Mouse (Mus musculus) embryonic fibroblast, embryonic 13.5 days (primary cell): ENCODE measurements at regions not wholly inside any gene's neighbourhood (a gene's known extent, or its start where the extent isn't known, plus 50 kb on each side); places are given as distances from the start of the nearest gene placed in this dataset.
A peak's percentile ranks its signal among the peaks of the same experiment; 100 is the strongest.
"Not testable (repeated sequence)": the region's sequence is repeated elsewhere in the genome, so short reads cannot be mapped to it uniquely, and the experiment has no call there.

Source experiments
- H3K27ac ChIP-seq: 2 replicates; pipeline ENCODE4 v1.5.1; 2012; ENCODE audit warnings: low read length, control low read depth, inconsistent platforms; ENCODE audit not compliant: insufficient read depth
- H3K4me1 ChIP-seq: 2 replicates; pipeline ENCODE4 v1.6.1; 2011; ENCODE audit warnings: low read length; ENCODE audit not compliant: control insufficient read depth, insufficient read depth
- H3K4me3 ChIP-seq: 2 replicates; pipeline ENCODE4 v1.5.1; 2011; ENCODE audit warnings: mild to moderate bottlenecking, control low read depth, low read length; ENCODE audit not compliant: insufficient read depth
- CTCF ChIP-seq: IDR thresholded peaks from 2 replicates; pipeline ENCODE4 v1.5.1; 2011; ENCODE audit warnings: mild to moderate bottlenecking, control low read depth, low read length, moderate library complexity, borderline replicate concordance; ENCODE audit not compliant: insufficient read depth
- POLR2A ChIP-seq: IDR thresholded peaks from 2 replicates; pipeline ENCODE4 v1.6.1; 2011; ENCODE audit warnings: low read depth, mild to moderate bottlenecking, control low read depth, low read length, moderate library complexity

- no peak overlapping the region for H3K27ac ChIP-seq
- no peaks in the 10 kb centered on the region for H3K4me1 ChIP-seq
- H3K4me3 ChIP-seq, result no peak overlapping the region
- TF ChIP-seq CTCF (no peak), POLR2A (no peak)
These were observed 130.5 kb downstream of the Iqub start for GRCm38 (mm10) chr6:24384193-24384888.

GRCm38 (mm10) chr6:24379859-24380258 lies 135.0 kb downstream of the Iqub start:
- H3K27ac ChIP-seq, result no peak overlapping the region
- no peak overlapping the region for H3K4me3 ChIP-seq
- no peaks in the 10 kb centered on the region for H3K4me1 ChIP-seq
- TF ChIP-seq POLR2A, result no peak
- TF ChIP-seq CTCF, result no peak

GRCm38 (mm10) chr6:24376728-24377127 lies 138.1 kb downstream of the Iqub start:
- H3K27ac ChIP-seq, result no peak overlapping the region
- no peaks in the 10 kb centered on the region for H3K4me1 ChIP-seq
- TF ChIP-seq CTCF (no peak), POLR2A (no peak)
- no peak overlapping the region for H3K4me3 ChIP-seq

GRCm38 (mm10) chr6:24373161-24373560 lies 141.7 kb downstream of the Iqub start:
- Histone ChIP-seq H3K27ac (no peak overlapping the region), H3K4me1 (no peaks in the 10 kb centered on the region), H3K4me3 (no peak overlapping the region)
- no peak for TF ChIP-seq CTCF
- TF ChIP-seq POLR2A, result no peak

- H3K4me1 ChIP-seq, result no peaks in the 10 kb centered on the region
- no peak for TF ChIP-seq CTCF
- no peak for TF ChIP-seq POLR2A
- no peak overlapping the region for H3K27ac ChIP-seq
- no peak overlapping the region for H3K4me3 ChIP-seq
These were observed 143.2 kb downstream of the Iqub start for GRCm38 (mm10) chr6:24371680-24372079.

GRCm38 (mm10) chr6:24350882-24351281 lies 164.0 kb downstream of the Iqub start:
- no peaks in the 10 kb centered on the region for H3K4me1 ChIP-seq
- H3K4me3 ChIP-seq, result no peak overlapping the region
- TF ChIP-seq POLR2A, result no peak
- TF ChIP-seq CTCF, result peak; percentile 37; the same call in 1 of the 2 replicates
- no peak overlapping the region for H3K27ac ChIP-seq

- Histone ChIP-seq H3K27ac (no peak overlapping the region), H3K4me1 (no peaks in the 10 kb centered on the region)
These were observed 166.3 kb downstream of the Iqub start for GRCm38 (mm10) chr6:24348481-24349062.

GRCm38 (mm10) chr6:24347745-24348480 lies 167.0 kb downstream of the Iqub start:
- H3K27ac ChIP-seq, result no peak overlapping the region
- H3K4me3 ChIP-seq, result no peak overlapping the region
- no peak for TF ChIP-seq POLR2A
- no peak for TF ChIP-seq CTCF

More at GRCm38 (mm10) chr6:24348481-24349062, 166.3 kb downstream of the Iqub start:
- TF ChIP-seq CTCF, result no peak
- no peak for TF ChIP-seq POLR2A
- no peak overlapping the region for H3K4me3 ChIP-seq

GRCm38 (mm10) chr6:24342471-24342870 lies 172.4 kb downstream of the Iqub start:
- TF ChIP-seq POLR2A, result no peak
- no peak for TF ChIP-seq CTCF
- Histone ChIP-seq H3K27ac (no peak overlapping the region), H3K4me1 (no peaks in the 10 kb centered on the region)

More at GRCm38 (mm10) chr6:24347745-24348480, 167.0 kb downstream of the Iqub start:
- no peaks in the 10 kb centered on the region for H3K4me1 ChIP-seq

GRCm38 (mm10) chr6:24342056-24342455 lies 172.8 kb downstream of the Iqub start:
- TF ChIP-seq CTCF (no peak), POLR2A (no peak)
- no peak overlapping the region for H3K4me3 ChIP-seq
- no peak overlapping the region for H3K27ac ChIP-seq
- H3K4me1 ChIP-seq, result no peaks in the 10 kb centered on the region

More at GRCm38 (mm10) chr6:24342471-24342870, 172.4 kb downstream of the Iqub start:
- H3K4me3 ChIP-seq, result no peak overlapping the region

- H3K4me3 ChIP-seq, H3K27ac ChIP-seq, H3K4me1 ChIP-seq: not testable (repeated sequence)
These were observed 172.2 kb upstream of the Slc13a1 start for GRCm38 (mm10) chr6:24340107-24340506.
